Comparison of ENCODE assay signal across 8 mouse cellular contexts in genomic region chrX:135008720-135009470, GRCm38 (mm10). TPM values are rescaled to one million over a fixed set of nuclear protein-coding genes. Genes with fewer than 3 reads are reported as not detected.
DNase-seq lines count a peak whose midpoint lies in the region; ATAC-seq lines count a peak whose summit lies in the region.

Zmat1 (minus strand) TSS chrX:135009209.

- no peaks in the 10 kb centered on the region for H3K36me3 ChIP-seq in heart, embryonic 13.5 days
- H3K36me3 ChIP-seq in liver, embryonic 12.5 days = no peaks in the 10 kb centered on the region
- no peaks in the 10 kb centered on the region for H3K36me3 ChIP-seq in stomach, embryonic 15.5 days

- no peaks in the 10 kb centered on the region for H3K27me3 ChIP-seq in heart, embryonic 13.5 days (replicated peaks)
- no peaks in the 10 kb centered on the region for H3K27me3 ChIP-seq in liver, embryonic 12.5 days (replicated peaks)
- no peaks in the 10 kb centered on the region for H3K27me3 ChIP-seq in stomach, embryonic 15.5 days (replicated peaks)

- no peaks in the 10 kb centered on the region for H3K9me3 ChIP-seq in heart, embryonic 13.5 days
- no peaks in the 10 kb centered on the region for H3K9me3 ChIP-seq in liver, embryonic 12.5 days (replicated peaks)
- no peaks in the 10 kb centered on the region for H3K9me3 ChIP-seq in stomach, embryonic 15.5 days

- peak within 1 kb of the TSS; percentile 98 for H3K27ac ChIP-seq in brown adipose tissue, adult 24 weeks (replicated peaks; ENCODE audit: low read depth, low read length)
- peak within 1 kb of the TSS; percentile 95 for H3K27ac ChIP-seq in heart, embryonic 13.5 days (replicated peaks)
- peak within 1 kb of the TSS; percentile 87 for H3K27ac ChIP-seq in liver, embryonic 12.5 days
- peak within 1 kb of the TSS; percentile 89 for H3K27ac ChIP-seq in stomach, embryonic 15.5 days

- peak within 1 kb of the TSS; percentile 67 for H3K4me2 ChIP-seq in heart, embryonic 13.5 days
- H3K4me2 ChIP-seq in liver, embryonic 12.5 days = peak within 1 kb of the TSS; percentile 66
- peak within 1 kb of the TSS; percentile 44 for H3K4me2 ChIP-seq in stomach, embryonic 15.5 days

- no peaks in the 10 kb centered on the region for H3K4me1 ChIP-seq in brown adipose tissue, adult 24 weeks (ENCODE audit: control insufficient read depth, insufficient read depth, insufficient read length, low read length)
- H3K4me1 ChIP-seq in heart, embryonic 13.5 days = peaks cover 3% of the 10 kb centered on the region; the same call in 1 of the 2 replicates
- peaks cover 8% of the 10 kb centered on the region; the same call in 1 of the 2 replicates for H3K4me1 ChIP-seq in liver, embryonic 12.5 days
- no peaks in the 10 kb centered on the region for H3K4me1 ChIP-seq in stomach, embryonic 15.5 days

- peak within 1 kb of the TSS; percentile 92 for H3K9ac ChIP-seq in heart, embryonic 13.5 days
- H3K9ac ChIP-seq in liver, embryonic 12.5 days = peak within 1 kb of the TSS; percentile 88
- H3K9ac ChIP-seq in stomach, embryonic 15.5 days = peak within 1 kb of the TSS; percentile 58; the same call in 1 of the 2 replicates

- WGBS in heart, embryonic 13.5 days = 6% methylated on average over 56 of the region's 65 CpGs
- 7% methylated on average over 54 of the region's 65 CpGs for WGBS in liver, embryonic 12.5 days (ENCODE audit: insufficient replicate concordance)
- 22% methylated on average over 53 of the region's 65 CpGs for WGBS in stomach, embryonic 15.5 days

- ATAC-seq in heart, embryonic 13.5 days (ENCODE audit: extremely low read depth, insufficient number of reproducible peaks, low FRiP score, low TSS enrichment) = peak; percentile 95
- peak; percentile 99 for ATAC-seq in liver, embryonic 12.5 days
- ATAC-seq in stomach, embryonic 15.5 days (ENCODE audit: insufficient read depth, low FRiP score, low read depth) = peak; percentile 99

- H3K4me3 ChIP-seq in brown adipose tissue, adult 24 weeks (ENCODE audit: insufficient read depth, low read depth, low read length) = peak within 1 kb of the TSS; percentile 83
- peak within 1 kb of the TSS; percentile 70 for H3K4me3 ChIP-seq in heart, embryonic 13.5 days
- peak within 1 kb of the TSS; percentile 71 for H3K4me3 ChIP-seq in liver, embryonic 12.5 days
- H3K4me3 ChIP-seq in stomach, embryonic 15.5 days (replicated peaks) = peak within 1 kb of the TSS; percentile 61

- DNase-seq in CD4-positive, CD25-positive, alpha-beta regulatory T cell, adult 2 months (ENCODE audit: low read depth, low spot score) = peak; percentile 91
- DNase-seq in fat pad, adult 2 months (ENCODE audit: extremely low read depth, low read depth, low spot score) = peak; percentile 13
- DNase-seq in kidney, postnatal 10 days = peak; percentile 93
- peak; percentile 85 to 90 for DNase-seq in natural killer cell, adult 2 months (ENCODE audit: low spot score in 2 of 2)

RNA-seq across cellular contexts. Expression of gene Zmat1, which starts in this region (rescaled TPM):
- 3.3 and 5.8 TPM in 2 replicates for polyA plus RNA-seq in brown adipose tissue, adult 24 weeks (2012; ENCODE audit: insufficient read depth, insufficient read length, missing spikeins)
- 7.6 and 8.3 TPM in 2 replicates for polyA plus RNA-seq in heart, embryonic 13.5 days (2015; fragmentation: Nextera tagmentation; extraction: Ambion mirVana)
- polyA plus RNA-seq in liver, embryonic 12.5 days (2016; fragmentation: Nextera tagmentation; extraction: Ambion mirVana) = 1.5 and 1.7 TPM in 2 replicates
- polyA plus RNA-seq in stomach, embryonic 15.5 days (2015; fragmentation: Nextera tagmentation; extraction: Ambion mirVana) = 4.9 and 5.4 TPM in 2 replicates

Comparison
In these comparisons a context has a peak if more than half of its experiments do, and no peak if none do; other contexts are left out.
1. Peak in every context shown above with its lines: DNase-seq, ATAC-seq, H3K4me3 ChIP-seq and H3K27ac ChIP-seq.
2. DNase-seq: peak in every context shown above with its lines; median percentile 93 in kidney, postnatal 10 days; 91 in CD4-positive, CD25-positive, alpha-beta regulatory T cell, adult 2 months; 88 in natural killer cell, adult 2 months; 13 in fat pad, adult 2 months.